18 mouse cellular contexts compared by ENCODE assay signal in the genomic region with DNA sequence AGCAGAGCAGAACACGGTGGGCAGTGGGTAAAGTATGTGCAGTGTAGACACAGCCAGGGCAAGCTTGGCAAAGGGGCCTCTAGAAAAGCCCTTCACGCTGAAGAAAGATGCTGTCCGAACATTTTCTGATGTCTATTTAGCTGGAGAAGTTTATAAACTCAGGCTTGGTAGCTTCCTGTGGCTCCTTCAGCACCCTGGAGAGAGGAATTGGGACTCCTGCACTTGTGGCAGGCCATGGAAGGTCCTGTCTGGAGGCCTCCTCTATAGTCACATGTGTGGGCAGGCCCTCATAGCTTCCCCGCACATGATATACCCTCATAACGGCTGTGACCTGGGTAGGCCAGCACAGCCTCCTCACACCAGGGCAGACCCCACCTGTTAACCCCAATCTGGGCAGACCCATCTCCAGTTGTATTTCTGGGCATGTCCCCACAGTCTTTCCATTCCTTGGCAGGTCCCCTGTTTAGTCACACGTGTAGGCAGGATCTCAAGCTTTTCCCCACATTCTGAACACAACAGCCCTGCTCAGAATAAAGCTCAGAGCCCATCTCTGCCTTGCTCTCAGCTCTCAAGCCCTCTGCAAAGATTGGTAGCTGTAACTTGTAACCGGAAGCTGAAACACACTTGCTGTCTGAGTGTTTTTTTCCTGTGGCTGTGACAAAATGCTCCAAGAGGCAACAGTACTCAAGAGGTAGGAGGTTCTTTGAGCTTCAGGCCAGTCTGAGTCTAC.
DNase-seq lines count a peak whose midpoint lies in the region; ATAC-seq and TF ChIP-seq lines count a peak whose summit lies in the region.
"Had no signal": no experiment of that assay in that cellular context is flagged by ENCODE, and none has a peak within 500 bp of the region (broad histone marks: within the 10 kb centered on the region; RNA-seq: fewer than 3 reads in every experiment).

No protein-coding gene starts in this region.

- peak; percentile 22 for DNase-seq in adrenal gland, postnatal 14 days
- no peak for DNase-seq in adrenal gland, adult 8-10 months
- DNase-seq in adipocyte (ENCODE audit: low spot score) = peak; percentile 12
- DNase-seq in forebrain, postnatal 0 days = no peak
- no peak for DNase-seq in thymus, postnatal 4 days
- DNase-seq: adrenal gland, postnatal 25 days; cerebellum, adult 8-10 months; gastrocnemius, postnatal 14 days; kidney, postnatal 14 days; liver; lung, adult 18-20 months; lung, postnatal 4 days; retina, postnatal 1 day; thymus, postnatal 36 days had no signal

- H3K27ac ChIP-seq in kidney, embryonic 16.5 days (ENCODE audit: low read length) = no peak overlapping the region
- no peak overlapping the region for H3K27ac ChIP-seq in kidney, embryonic 15.5 days
- no peak overlapping the region for H3K27ac ChIP-seq in embryonic facial prominence, embryonic 12.5 days
- H3K27ac ChIP-seq in forebrain, postnatal 0 days (ENCODE audit: low read depth, low read length) = no peak overlapping the region

- ATAC-seq in kidney, embryonic 16.5 days (ENCODE audit: low FRiP score, low TSS enrichment) = peak; percentile 27; the same call in 1 of the 2 replicates
- ATAC-seq in kidney, embryonic 15.5 days (replicated peaks; ENCODE audit: low FRiP score) = no peak
- ATAC-seq in embryonic facial prominence, embryonic 12.5 days (ENCODE audit: insufficient number of reproducible peaks, insufficient read depth, low FRiP score, low TSS enrichment) = 0 out of 2 replicates have a peak, but pooled peaks have one; percentile 28
- ATAC-seq in forebrain, postnatal 0 days = no peak

- H3K4me2 ChIP-seq in kidney, embryonic 16.5 days (replicated peaks; ENCODE audit: low read depth, low read length) = no peak overlapping the region
- H3K4me2 ChIP-seq in kidney, embryonic 15.5 days = no peak overlapping the region
- no peak overlapping the region for H3K4me2 ChIP-seq in embryonic facial prominence, embryonic 12.5 days (replicated peaks)
- H3K4me2 ChIP-seq in forebrain, postnatal 0 days (ENCODE audit: low read depth) = no peak overlapping the region
- H3K4me2 ChIP-seq: midbrain, embryonic 11.5 days had no signal

- peaks cover 3% of the 10 kb centered on the region; the same call in 1 of the 2 replicates for H3K9me3 ChIP-seq in kidney, embryonic 16.5 days (ENCODE audit: low read length)
- H3K9me3 ChIP-seq in kidney, embryonic 15.5 days (replicated peaks) = no peaks in the 10 kb centered on the region
- peaks cover 4% of the 10 kb centered on the region for H3K9me3 ChIP-seq in embryonic facial prominence, embryonic 12.5 days
- H3K9me3 ChIP-seq in forebrain, postnatal 0 days (ENCODE audit: low read length) = no peaks in the 10 kb centered on the region

- 48% methylated on average over 7 of the region's 7 CpGs for WGBS in kidney, embryonic 16.5 days
- 45% methylated on average over 7 of the region's 7 CpGs for WGBS in kidney, embryonic 15.5 days
- 68% methylated on average over 7 of the region's 7 CpGs for WGBS in embryonic facial prominence, embryonic 12.5 days
- WGBS in forebrain, postnatal 0 days = 75% methylated on average over 7 of the region's 7 CpGs

- H3K9ac ChIP-seq in kidney, embryonic 16.5 days (replicated peaks; ENCODE audit: low read length) = no peak overlapping the region
- no peak overlapping the region for H3K9ac ChIP-seq in kidney, embryonic 15.5 days
- H3K9ac ChIP-seq in embryonic facial prominence, embryonic 12.5 days = no peak overlapping the region
- no peak overlapping the region for H3K9ac ChIP-seq in forebrain, postnatal 0 days

- no peaks in the 10 kb centered on the region for H3K36me3 ChIP-seq in kidney, embryonic 16.5 days (ENCODE audit: insufficient read depth, low read length)
- H3K36me3 ChIP-seq in kidney, embryonic 15.5 days = no peaks in the 10 kb centered on the region
- no peaks in the 10 kb centered on the region for H3K36me3 ChIP-seq in embryonic facial prominence, embryonic 12.5 days
- no peaks in the 10 kb centered on the region for H3K36me3 ChIP-seq in forebrain, postnatal 0 days (ENCODE audit: insufficient read depth)

- H3K4me1 ChIP-seq in kidney, embryonic 16.5 days (ENCODE audit: insufficient read depth, low read length) = no peaks in the 10 kb centered on the region
- H3K4me1 ChIP-seq in kidney, embryonic 15.5 days = peaks cover 10% of the 10 kb centered on the region; the same call in 1 of the 2 replicates
- no peaks in the 10 kb centered on the region for H3K4me1 ChIP-seq in embryonic facial prominence, embryonic 12.5 days
- no peaks in the 10 kb centered on the region for H3K4me1 ChIP-seq in forebrain, postnatal 0 days (ENCODE audit: insufficient read depth)

- TF ChIP-seq CTCF in forebrain, postnatal 0 days (IDR thresholded peaks at IDR 0.05; ENCODE audit: low read depth) = no peak

- peaks cover 9% of the 10 kb centered on the region; the same call in 1 of the 2 replicates for H3K27me3 ChIP-seq in kidney, embryonic 16.5 days (ENCODE audit: insufficient read depth, low read length)
- peaks cover 14% of the 10 kb centered on the region for H3K27me3 ChIP-seq in kidney, embryonic 15.5 days
- 0 out of 2 replicates have a peak, but pooled peaks cover 4% of the 10 kb centered on the region for H3K27me3 ChIP-seq in embryonic facial prominence, embryonic 12.5 days
- no peaks in the 10 kb centered on the region for H3K27me3 ChIP-seq in forebrain, postnatal 0 days (ENCODE audit: insufficient read depth, low read length)

- no peak overlapping the region for H3K4me3 ChIP-seq in kidney, embryonic 16.5 days (ENCODE audit: low read length)
- H3K4me3 ChIP-seq in kidney, embryonic 15.5 days (replicated peaks) = no peak overlapping the region
- H3K4me3 ChIP-seq in embryonic facial prominence, embryonic 12.5 days = no peak overlapping the region
- H3K4me3 ChIP-seq in forebrain, postnatal 0 days (ENCODE audit: low read depth, low read length) = no peak overlapping the region

Comparison
In these comparisons a context has a peak if more than half of its experiments do, and no peak if none do; other contexts are left out.
1. DNase-seq: peak in adrenal gland, postnatal 14 days (single experiment) and adipocyte (single experiment); none in adrenal gland, adult 8-10 months (single experiment), forebrain, postnatal 0 days (single experiment) and thymus, postnatal 4 days (single experiment).
2. ATAC-seq: peak in kidney, embryonic 16.5 days (single experiment) and embryonic facial prominence, embryonic 12.5 days (single experiment); none in kidney, embryonic 15.5 days (single experiment) and forebrain, postnatal 0 days (single experiment).